Mouse (Mus musculus): ENCODE results near the gene Hoxb3.

The Hoxb3 gene

DNA sequence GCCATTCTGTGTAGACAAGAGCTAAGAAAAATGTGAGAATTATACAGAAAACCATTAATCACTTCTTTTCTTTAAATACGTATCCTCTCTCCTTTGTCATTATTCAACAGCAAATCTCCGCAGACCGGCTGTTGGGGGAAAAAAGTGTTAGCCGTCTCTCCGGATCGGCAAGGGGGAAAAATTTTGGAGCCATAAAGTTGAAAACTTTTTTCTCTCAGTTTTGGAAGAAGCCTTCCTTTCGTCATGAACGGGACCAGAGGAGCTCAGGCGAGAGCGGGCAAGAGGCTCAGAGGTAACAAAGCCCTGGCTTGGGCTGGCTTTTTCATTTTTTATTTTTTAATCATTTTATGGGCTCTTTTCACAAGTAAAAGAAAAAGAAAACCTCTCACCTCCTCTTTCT, at the start of gene Hoxb3:
Gene Hoxb3 (plus strand): TSS at position 173 of the 400 bp plus-strand sequence.
- DNase-seq (ENCODE audit: low read depth, low spot score): no peak

DNA sequence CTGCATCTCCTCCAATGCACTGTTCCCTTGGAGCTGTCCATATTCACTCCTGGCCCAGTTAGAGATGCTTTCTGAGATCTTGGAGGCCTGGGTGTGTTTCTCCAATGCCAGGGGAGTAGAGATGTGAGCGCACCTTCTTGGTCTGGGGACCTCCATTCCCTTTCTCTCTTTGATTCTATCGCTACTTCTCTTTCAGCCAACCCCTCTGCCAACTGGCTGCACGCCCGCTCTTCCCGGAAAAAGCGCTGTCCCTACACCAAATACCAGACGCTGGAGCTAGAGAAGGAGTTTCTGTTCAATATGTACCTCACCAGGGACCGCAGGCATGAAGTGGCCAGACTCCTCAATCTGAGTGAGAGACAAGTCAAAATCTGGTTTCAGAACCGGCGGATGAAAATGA, 48.7 kb upstream of the Hoxb3 start:
- no peak for DNase-seq (ENCODE audit: low read depth, low spot score)

DNA sequence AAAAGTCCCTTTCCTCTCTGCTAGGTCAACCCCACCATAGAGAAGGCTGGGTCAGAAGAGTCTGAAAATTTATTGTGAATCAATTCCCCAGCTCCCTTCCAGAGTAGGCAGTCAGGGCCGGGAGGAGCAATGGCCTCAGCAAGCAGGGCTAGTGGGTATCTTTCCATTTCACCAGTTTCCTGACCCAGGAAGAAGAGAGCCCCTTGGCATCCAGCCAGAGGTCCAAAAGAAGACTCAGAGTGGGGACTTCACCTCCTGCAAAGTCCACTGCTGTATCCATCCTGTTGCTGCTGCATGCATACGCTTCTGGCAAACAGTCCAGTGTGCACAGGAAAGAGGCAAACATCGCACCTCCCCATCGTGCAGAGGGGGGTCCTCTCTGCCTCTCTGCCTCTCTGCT, 47.2 kb upstream of the Hoxb3 start:
- no peak for DNase-seq (ENCODE audit: low read depth, low spot score)

DNA sequence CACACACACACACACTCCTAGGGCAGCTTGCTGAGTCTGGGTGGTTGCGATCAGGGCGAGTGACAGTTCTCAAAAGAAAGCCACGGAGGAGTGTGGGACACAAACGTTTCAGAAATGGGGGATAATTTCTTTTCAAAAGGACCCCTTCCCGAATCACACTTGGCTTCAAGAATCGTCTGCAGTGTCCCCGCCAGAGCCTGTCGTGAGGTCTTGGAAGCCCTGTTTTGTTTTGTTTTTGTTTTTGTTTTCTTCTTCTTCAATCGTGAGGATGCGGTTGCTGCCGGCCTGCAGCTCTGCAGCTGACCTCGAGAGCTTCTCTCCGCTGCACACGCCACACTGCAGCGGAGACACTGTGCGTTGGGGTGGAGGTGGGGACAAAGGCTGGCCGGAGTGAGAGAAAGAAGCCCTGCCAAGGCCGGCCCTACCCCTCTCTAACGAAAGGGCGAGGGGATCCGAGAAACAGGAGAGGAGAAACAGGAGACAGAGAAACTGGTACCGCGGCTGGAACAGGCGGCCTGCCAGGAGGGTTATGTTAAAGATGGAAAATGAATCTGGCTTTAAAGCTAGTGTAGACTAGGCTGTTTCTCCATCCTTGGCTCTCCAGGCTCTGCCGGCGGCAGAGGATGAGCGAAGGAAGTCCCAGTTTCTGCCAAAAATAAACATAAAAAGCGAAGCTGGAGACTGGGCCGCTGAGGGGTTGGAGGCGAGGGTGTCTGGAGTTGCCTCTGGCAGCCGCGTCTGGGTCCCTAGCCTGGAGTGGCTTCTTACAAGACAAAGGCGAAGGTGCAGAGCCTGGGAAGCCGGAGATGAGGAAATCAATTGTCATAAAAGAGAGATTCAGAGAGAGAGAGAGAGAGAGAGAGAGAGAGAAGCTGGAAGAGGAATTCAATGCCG, 45.7 kb upstream of the Hoxb3 start:
- DNase-seq (ENCODE audit: low read depth, low spot score): no peak

DNA sequence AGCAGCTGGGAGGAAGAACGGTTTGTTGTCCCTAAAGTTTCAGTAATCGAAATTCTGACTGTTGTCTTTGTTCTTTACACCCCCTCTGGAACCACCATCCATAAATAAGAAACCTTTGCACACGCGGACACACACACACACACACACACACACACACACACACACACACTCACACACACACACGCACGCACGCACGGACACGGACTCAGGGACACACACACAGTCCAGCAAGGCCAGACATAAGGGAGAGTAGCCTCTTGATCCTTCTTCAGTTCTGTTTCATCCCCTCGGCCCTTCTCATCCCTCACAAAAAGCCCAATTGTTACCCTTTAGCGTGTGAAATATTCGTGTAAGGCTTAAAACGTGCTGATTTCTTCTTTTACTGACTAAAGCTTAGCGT, 44.8 kb upstream of the Hoxb3 start:
- DNase-seq (ENCODE audit: low read depth, low spot score): no peak

DNA sequence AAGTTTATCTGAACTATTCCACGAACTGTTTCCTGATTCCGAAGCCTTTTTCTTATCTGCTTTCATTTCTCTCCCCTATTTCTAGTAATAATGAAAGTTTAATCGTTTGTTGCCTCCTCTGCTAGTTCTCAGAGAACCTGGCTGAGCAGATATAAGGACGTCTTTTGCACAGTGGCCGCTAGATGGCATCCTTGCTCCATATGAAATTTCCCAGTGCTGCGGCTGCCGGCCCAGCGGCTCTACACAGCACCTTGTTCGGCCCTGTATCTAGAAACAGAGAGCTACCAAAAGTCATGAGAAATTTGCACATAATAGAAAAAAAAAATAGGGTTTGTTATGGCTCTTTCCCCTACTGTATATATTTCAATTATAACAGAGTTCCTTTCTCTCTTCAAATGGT, 44.4 kb upstream of the Hoxb3 start:
- peak; percentile 90 for DNase-seq (ENCODE audit: low read depth, low spot score)

DNA sequence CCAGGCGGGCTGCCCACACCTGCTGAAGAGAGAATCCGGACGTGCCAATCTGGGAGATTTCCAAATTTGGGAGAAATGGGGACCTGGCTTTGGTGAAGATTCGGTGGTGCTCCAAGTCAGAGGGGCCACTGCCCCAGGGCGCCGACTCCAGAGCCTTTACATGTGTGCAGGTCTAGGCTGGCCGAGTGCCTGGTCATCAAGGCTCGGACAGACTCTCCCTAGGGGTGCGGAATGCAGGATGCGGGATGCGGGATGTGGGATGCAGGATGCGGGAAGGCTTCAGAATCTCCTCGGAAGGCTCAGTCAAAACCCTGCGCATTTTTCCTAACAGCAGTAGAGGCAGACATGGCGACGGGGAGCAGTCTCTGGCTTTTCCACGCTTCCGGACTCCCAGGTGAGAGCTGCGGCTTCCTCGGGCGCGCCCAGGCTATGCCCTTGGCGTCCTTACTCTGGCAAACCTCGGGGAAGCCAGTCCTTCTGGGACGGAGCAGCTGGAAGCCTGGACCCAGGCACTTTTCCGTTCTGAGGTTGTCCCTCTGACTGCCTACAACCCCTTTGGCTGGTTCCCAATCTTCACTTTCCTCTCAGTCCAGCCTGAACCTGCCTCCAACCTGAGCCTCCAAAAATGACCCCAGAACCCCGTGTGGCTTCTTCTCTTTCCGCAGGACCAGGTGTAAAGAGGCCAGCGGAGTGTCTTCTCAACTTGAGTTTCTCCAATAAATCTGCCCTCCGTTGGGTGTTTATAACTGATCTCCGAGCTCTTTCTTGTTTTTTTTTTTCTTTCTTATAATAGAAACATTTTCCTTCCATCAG, 43.5 kb upstream of the Hoxb3 start:
- DNase-seq (ENCODE audit: low read depth, low spot score): no peak

DNA sequence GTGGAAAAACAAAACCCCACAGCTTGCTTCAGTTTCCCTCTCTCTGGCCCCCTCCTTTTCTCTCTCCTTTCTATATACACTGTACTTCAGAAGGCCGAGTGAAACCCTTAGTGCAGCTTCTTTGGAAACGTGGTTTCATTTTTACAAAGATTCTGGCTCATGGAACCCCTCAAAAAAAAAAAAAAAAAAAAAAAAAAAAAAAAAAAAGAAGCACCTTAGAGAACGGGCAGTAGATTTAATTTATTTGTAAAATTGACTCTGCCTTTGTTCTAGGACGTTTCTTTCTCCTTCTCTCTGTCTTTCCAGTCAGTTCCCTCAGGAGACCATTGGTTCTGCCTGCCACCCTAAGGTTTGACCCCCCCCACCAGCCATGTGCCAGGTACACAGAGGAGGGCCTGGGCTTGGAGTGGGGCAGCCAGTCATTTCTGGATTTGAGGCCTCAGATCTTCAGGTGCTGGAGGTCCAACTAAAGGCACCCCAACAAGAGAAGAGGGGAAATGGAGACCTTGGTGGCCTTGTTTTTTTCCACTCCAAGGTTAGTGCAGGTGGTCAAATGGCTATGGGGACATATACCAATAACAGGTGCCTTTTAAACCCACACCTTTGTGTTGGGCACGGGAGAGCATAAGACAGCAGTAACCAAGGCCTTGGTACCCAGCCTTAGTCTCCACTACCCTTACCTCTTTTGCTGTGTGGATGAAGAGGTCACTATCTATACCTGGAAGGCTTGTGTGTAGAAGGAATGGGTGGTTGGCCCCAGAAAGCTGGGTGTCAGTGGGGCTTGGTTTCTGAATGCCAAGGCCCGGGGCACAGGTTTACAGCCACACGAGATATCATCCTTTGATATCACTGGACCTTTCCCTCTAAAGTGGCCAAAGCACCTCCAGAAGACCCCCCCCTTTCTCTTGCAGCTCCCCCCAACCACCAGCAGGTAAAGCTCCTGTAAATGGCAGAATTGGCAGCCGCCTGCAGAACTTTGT, 42.4 kb upstream of the Hoxb3 start:
- no peak for DNase-seq (ENCODE audit: low read depth, low spot score)

DNA sequence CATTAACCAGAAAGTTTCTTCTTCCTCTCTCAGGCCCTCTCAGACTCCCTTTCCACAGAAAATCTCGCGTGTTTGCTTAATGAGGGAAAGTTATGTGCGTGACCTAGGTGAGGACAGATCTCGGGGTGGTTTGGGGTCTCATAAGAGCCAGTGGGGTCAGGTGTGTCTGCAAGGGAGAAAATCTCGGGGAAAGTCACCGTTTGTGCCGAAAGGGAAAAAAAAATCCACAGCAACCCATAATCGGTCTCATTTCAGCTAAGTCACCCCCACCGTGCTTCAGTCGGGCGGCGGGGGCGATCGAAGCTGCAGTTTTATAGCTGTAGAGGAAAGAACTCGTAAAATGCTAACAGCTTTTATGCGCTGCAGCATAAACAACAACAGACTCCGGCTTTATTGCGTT, 41.7 kb upstream of the Hoxb3 start:
- DNase-seq (ENCODE audit: low read depth, low spot score): no peak

DNA sequence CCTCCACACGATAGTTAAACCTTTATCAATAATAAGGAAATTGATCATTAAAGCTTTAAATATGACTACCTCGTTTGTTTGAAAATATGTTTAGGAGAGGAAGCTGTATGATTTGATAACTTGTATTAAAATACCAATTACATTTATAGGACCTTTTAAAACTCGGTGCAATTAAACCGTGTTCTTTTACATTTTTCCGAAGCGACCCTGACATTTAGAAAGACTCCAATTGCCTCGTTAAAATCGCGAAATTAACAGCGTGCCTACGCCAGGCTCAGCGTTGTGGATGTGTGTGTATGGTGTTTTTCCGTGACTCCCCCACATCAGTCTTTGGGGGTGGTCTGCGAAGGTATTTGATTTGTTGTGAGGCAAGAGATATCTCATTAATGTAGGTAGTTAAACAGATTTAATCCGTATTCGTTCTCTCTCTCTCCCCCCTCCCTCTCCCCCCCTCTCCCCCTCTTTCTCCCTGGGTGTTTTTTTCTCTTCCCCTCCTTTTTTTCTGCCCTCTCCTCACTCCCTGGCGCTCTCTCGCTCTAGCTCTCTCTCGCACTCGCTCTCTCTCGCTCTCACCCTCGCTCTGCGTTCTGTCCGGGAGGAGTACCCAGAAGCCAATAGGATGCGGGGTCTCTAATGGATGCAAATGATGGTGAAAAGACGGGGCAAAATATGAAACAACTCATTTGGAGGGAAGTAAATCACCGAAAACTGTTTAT, 41.1 kb upstream of the Hoxb3 start, which contains the start of gene Hoxb8:
Gene Hoxb8 (plus strand): TSS at position 51 of the 716 bp plus-strand sequence.
- DNase-seq (ENCODE audit: low read depth, low spot score): no peak

DNA sequence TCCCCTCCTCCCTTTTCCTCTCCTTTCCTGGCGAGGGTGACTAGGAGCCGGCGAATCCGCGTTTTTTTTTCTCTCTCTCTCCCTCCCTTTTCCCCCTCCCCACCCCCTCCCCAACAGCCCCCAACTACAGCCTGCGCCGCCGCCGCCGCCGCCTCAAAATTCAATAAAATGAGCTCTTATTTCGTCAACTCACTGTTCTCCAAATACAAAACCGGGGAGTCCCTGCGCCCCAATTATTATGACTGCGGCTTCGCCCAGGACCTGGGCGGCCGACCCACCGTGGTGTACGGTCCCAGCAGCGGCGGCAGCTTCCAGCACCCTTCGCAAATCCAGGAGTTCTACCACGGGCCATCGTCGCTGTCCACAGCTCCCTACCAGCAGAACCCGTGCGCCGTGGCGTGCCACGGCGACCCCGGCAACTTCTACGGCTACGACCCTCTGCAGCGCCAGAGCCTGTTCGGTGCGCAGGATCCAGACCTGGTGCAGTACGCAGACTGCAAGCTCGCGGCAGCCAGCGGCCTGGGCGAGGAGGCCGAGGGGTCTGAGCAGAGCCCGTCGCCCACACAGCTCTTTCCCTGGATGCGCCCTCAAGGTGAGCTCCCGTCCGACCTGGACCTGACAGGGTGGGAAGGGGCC, 40.2 kb upstream of the Hoxb3 start:
- peak; percentile 81 for DNase-seq (ENCODE audit: low read depth, low spot score)

DNA sequence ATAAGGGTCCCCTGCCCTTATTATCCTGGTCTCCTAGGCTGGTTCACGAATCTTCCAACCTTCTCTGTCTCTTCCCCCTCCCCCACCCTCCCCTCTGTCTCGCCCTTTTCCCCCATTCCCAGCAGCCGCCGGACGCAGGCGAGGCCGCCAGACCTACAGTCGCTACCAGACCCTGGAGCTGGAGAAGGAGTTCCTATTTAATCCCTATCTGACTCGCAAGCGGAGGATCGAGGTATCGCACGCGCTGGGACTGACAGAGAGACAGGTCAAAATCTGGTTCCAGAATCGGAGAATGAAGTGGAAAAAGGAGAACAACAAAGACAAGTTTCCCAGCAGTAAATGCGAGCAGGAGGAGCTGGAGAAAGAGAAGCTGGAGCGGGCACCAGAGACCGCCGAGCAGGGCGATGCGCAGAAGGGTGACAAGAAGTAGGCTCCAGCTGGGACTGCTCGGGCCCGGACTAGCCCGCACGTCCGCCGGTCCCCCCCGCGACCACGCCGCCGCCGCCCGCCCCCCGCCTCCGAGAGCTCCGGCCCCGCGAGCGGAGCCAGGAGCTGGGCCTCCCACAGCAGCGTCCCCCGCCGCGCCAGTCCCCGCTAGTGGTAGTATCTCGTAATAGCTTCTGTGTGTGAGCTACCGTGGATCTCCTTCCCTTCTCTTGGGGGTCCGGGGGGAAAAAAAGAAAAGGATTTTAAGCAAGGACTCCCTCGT, 38.9 kb upstream of the Hoxb3 start:
- peak; percentile 79 for DNase-seq (ENCODE audit: low read depth, low spot score)

DNA sequence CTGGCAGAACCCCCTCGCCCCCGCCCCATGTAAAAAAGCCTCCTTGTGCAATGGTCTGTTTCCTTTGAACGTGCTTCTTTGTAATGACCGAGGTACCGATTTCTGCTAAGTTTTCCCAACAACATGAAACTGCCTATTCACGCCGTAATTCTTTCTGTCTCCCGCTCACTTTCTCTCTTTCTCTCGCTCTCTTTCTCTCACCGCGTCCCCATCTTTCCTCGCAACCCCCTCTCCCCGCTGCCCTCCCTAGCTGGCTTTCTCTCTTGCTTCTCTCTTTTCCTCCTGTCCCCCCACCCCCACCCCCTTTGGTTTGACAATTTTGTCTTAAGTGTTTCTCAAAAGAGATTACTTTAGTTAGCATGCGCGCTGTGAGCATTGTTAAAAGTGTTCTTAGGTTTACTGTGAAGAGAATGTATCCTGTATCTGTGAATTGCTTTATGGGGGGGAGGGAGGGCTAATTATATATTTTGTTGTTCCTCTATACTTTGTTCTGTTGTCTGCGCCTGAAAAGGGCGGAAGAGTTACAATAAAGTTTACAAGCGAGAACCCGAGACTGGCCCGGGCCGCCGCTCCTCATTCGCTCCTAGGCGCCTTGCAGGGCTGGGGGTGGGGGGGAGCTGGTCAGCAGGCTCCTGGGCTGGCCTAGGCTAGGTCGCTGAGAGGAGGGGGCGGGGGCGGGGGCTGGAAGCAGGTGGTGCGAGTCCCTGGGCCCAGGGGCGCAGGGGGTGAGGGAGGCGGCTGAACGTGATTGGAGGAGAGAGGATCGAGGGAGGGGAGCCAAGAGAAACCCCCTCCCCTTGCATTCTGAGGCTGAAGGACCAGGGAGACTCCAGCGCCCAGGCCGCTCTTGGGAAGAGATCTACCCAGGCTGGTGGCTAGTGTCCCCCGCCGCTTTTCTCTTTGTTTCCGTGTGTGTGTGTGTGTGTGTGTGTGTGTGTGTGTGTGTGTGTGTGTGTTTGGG, 38.1 kb upstream of the Hoxb3 start:
- peak; percentile 56 for DNase-seq (ENCODE audit: low read depth, low spot score)

DNA sequence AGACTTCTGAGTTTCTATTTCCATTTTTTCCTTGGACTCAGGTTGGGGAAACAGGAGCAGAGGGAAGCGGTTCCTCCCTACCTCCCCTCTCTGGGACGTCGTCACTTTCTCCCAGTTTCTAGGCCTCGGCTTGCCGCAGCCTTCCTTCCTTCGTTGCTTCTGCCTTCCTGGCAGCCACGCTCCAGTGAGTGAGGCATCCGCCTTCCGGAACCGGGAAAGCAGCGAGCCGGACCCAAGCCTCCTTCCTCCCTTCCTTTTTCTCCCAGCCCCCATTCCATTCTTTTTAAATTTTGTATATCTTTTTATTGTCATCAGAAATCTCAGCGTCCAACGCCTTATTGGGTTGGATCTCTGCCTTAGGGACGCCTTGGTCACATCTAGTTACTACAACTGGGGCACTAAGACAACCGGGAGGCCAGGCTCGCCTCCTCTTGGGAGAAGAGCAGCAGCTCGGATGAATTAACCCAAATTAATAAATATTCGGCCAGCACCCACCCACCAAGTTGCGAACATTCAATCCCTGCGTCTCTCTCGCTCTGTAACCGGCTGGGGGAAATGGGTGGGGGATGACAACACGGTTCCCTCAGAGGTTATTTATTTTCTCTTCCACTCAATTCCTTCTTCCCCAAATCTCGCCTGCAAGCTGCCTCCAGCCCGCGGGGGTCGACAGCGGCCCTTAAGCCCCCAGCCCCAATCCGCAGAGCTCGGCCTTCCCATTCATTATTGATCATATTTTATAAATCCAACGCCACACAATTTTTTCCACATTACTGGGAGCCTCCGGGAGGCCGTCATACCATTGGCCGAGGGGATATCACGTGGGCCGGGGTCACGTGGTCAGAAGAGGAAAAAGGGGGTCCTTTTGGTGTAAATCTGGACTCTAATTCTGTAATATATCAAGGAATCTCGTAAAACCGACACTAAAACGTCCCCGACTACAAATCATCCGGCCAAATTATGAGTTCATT, 37.1 kb upstream of the Hoxb3 start, which contains the start of gene Hoxb7:
Gene Hoxb7 (plus strand): TSS at position 853 of the 968 bp plus-strand sequence.
- DNase-seq (ENCODE audit: low read depth, low spot score): peak; percentile 51

DNA sequence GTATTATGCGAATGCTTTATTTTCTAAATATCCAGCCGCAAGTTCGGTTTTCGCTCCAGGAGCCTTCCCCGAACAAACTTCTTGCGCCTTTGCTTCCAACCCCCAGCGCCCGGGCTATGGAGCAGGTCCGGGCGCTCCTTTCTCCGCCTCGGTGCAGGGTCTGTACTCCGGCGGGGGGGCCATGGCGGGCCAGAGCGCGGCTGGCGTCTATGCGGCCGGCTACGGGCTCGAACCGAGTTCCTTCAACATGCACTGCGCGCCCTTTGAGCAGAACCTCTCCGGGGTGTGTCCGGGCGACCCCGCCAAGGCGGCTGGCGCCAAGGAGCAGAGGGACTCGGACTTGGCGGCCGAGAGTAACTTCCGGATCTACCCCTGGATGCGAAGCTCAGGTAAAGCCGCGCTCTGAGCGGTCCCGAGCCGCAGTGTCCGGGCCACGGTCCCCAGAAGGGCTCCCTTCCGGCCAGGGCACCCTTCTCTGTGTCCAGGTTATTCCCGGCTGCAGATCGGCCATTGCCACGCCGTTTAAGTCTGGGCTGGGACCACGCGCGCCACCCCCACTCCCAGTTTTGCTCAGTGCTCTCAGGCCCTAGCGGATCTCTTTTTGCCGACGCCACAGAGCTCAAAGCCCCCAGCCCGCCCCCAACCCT, 36.3 kb upstream of the Hoxb3 start:
- peak; percentile 61 for DNase-seq (ENCODE audit: low read depth, low spot score)

DNA sequence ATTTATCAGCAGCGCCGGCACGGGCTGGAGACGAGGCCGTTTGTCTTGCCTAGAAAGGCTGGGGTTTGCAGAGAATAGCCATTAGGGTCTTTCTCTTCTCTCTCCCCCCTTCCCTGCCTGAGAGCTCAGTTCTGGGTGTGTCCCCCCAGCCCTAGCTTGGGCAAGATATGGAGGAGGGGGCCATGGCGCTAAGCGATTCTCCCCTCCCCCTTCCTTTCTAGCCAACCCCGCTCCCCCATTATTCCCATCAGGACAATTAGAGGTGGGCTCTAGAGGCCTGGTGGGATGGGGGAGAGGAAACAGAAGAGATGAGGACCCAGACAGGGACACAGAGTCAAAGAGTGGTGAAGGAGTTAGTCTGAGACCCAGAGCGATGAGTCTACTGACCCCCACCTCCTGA, 35.7 kb upstream of the Hoxb3 start:
- DNase-seq (ENCODE audit: low read depth, low spot score): no peak
